Mouse (Mus musculus) megakaryocyte progenitor cell, adult 5-6 weeks (primary cell): ENCODE data around the gene Ifnab. TPM values are rescaled to one million over a fixed set of nuclear protein-coding genes. Genes with fewer than 3 reads are reported as not detected.

Experiments used
- ATAC-seq: replicated peaks from 2 replicates; pipeline ENCODE4 v1.8.0; 2016; ENCODE audit warnings: mild to moderate bottlenecking, moderate TSS enrichment, inconsistent platforms; ENCODE audit not compliant: poor library complexity
- total RNA-seq, 2 experiments: library from RNA; stranded (forward) in 1 of 2; stranded (reverse) in 1 of 2; fragments of 157-497, 149-512 nt in 1 of 2; fragments of 200-1000 nt in 1 of 2; gene quantifications; 2 replicates each; pipeline versions ENCODE4 v1.2.3 to v1.2.4; 2015 to 2017

Gene Ifnab
- total RNA-seq, 2 experiments from 2014 or later: not detected

DNA sequence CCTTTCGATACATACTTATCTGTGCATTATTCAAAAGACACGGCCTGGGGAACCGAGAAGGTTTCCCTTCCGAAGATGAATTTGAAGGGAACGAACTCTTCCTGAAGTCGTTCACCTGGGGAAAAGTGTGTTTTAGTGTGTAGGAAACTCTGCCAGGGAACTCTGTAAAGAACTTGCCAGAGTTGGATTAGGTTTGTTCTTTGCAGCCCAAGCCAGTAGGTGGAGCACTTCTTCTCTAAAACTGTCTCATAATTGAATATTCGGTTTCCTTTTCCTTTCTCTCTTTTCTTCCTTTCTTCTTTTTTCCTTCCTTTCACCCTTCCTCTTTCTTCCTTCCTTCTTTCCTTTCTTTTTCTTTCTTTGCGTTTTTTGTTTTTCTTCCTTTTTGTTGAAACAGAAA, 10.8 kb downstream of the Ifnab start:
- ATAC-seq: peak; percentile 74

DNA sequence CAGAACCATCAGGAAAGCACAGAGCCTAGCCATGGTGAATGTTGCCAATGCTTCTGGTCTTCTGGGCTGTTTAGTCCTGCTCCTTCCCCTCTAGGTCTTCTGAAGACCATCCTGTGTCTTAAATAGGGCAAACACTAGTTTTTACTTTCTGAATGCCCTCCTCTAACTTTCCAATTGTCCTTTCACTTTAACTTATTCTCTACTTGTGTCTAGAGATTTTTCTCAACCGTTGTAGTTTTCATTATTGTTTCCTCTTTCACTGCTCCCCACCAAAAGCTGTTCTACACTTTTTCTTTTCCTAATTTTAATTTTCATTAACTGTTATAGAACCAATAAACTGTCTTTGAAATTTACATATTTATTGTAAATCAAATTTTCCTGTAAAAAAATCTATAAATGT, 14.3 kb downstream of the Ifnab start, which contains the start of gene Ifna16:
Gene Ifna16 (minus strand): TSS at position 101 of the 400 bp plus-strand sequence.
- no peak for ATAC-seq

DNA sequence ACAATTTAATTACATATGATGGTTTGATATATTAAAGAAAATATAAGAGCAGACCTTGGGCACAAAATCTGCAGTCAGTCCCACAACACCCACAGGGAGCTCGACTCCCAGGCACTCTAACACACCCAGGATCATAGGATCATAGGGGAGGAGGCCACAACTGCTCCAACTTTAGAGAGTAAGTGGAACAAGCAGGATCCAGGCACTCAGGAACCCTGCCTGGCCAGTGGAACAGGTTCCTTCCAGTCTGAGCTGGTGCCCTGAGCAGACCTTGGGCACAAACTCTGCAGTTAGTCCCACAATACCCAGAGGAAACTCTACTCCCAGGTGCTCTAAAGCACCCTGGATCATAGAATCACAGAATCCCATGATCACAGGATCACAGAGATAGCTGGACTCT, 35.7 kb downstream of the Ifnab start:
- no peak for ATAC-seq

DNA sequence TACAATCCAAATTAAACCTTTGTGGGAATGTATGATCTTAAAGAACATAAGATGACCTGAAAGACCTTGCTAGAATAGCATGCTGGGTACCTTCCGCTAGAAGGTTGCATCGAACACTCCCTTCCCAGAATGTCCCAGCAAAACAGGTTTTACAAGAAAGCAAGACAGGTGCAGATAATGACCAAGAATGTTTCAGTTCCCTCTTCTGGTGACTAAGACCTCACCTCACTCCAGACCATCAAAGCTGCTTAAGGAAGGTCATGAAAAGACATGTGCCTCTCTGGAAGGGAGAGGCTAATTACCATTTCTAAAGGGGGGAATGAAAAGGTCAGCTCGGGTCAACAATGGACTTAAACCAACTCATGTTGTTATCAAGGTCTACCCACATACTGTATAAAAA, 37.5 kb downstream of the Ifnab start:
- ATAC-seq: no peak

DNA sequence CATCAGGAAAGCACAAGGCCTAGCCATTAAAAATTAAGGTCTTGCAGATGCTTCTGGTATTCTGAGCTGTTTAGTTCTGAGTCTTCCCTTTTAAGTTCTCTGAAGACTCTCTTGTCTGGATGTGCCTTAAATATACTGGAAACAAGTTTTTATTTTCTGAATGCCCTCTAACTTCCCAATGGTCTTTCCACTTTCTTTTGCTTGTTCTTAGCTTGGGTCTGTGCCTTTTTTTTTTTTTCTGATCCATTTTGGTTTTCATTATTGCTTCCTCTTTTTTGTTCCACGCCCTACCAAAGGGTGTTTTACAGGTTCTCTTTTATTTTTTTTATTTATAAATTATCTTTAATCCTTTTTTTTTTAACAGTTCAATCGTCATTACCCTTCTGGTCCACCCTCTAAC, 46.8 kb downstream of the Ifnab start, which contains the start of gene Ifna13:
Gene Ifna13 (minus strand): TSS at position 101 of the 400 bp plus-strand sequence.
- ATAC-seq: no peak

DNA sequence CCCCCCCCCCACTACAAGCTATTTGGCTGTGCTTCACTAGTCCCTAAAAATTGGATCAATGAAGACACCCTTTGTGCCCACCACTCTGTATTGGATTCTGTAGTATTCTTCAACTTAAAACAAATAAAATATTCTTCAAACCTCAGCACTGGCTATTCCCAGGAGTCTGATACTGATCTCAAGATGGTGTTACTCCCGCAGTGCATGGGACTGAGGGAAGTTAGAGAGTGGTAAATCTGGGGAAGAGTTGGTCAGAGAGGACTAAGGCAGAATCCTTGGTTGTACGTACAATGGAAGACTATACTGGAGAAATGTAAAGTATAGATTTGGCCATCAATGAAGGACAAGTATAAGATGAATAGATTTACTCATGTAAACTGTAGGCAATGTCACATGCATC, 48.6 kb downstream of the Ifnab start:
- no peak for ATAC-seq

DNA sequence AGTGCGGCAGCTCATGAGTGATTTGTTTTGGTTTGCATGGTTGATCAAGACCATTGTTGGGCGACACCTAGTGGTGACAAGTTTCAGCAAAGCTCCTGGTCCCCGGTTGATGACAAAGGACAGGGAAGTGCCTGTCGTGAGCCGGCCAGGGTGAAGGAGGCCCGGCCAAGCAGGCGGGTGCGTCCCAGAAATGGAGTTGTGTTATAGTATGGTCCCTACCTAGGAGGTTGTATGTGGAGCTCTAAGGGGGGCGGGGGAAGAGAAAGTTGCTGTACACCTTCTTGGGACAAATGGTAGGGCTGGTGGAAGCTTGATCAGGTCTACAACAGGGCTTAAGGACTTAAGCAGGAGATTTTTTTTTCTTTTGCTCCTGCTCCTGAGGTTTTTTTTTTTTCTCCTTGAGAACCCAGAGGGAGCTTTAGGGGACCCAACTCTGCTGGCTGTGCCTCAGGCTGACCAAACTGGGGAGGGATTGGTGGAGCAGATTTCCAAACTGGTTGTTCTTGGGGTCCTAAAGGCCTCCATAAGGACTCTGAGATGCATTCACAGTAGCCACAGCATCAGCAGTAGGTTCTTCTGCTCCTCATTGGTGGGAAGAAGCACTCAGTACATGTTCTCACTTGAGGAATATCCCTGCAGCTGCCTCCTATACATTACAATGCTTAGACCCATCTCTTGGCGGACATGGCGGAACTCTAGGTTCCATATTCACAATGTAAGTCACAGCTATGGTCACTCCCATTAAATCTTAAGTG, 49.9 kb downstream of the Ifnab start:
- peak; percentile 88 for ATAC-seq

DNA sequence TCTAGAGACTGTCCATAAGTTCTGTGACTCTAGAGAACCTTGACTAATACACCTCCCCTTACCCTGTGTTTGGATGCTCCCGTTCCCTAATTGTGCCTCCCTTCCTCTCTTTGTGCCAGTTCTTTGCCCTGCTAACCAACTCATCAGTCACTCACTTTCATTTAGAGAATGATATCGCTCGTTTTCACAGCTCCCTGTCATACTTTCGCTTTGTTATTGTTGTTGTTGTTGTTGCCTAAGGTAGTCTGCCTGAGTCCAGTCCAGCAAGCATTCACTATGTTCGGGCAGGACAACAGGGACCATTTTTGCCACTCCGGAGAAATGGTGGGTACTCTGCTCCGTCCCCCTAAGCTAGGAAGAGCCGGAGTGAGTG, 50.5 kb downstream of the Ifnab start:
- no peak for ATAC-seq

Other genes with a start within 250 kb of the Ifnab start
Only the 30 nearest of the 32 such genes appear.
- gene Ifna15, start 133.1 kb downstream of the Ifnab start, total RNA-seq (2015): not detected in 2 replicates
- not detected in 2 replicates for gene Ifna15, start 133.1 kb downstream of the Ifnab start, total RNA-seq (2017)
- gene Ifna14, start 119.6 kb downstream of the Ifnab start, total RNA-seq (2015): not detected in 2 replicates
- not detected in 2 replicates for gene Ifna14, start 119.6 kb downstream of the Ifnab start, total RNA-seq (2017)
- not detected in 2 replicates for gene Ifna9, start 99.0 kb downstream of the Ifnab start, total RNA-seq (2015)
- not detected in 2 replicates for gene Ifna9, start 99.0 kb downstream of the Ifnab start, total RNA-seq (2017)
- gene Ifna12, start 88.0 kb downstream of the Ifnab start, total RNA-seq (2015): not detected in 2 replicates
- gene Ifna12, start 88.0 kb downstream of the Ifnab start, total RNA-seq (2017): not detected in 2 replicates
- gene C87499, start 56.9 kb downstream of the Ifnab start, total RNA-seq (2015): not detected in 2 replicates
- gene C87499, start 56.9 kb downstream of the Ifnab start, total RNA-seq (2017): not detected in 2 replicates
- gene Ifna13, start 46.9 kb downstream of the Ifnab start, total RNA-seq (2015): not detected in 2 replicates
- gene Ifna13, start 46.9 kb downstream of the Ifnab start, total RNA-seq (2017): 0.20 and 0.29 TPM in 2 replicates
- gene Ifna16, start 14.4 kb downstream of the Ifnab start, total RNA-seq (2015): not detected in 2 replicates
- gene Ifna16, start 14.4 kb downstream of the Ifnab start, total RNA-seq (2017): not detected in 2 replicates
- gene Ifna2, start 7.4 kb downstream of the Ifnab start, total RNA-seq (2015): not detected in 2 replicates
- not detected in 2 replicates for gene Ifna2, start 7.4 kb downstream of the Ifnab start, total RNA-seq (2017)
- gene Gm26566, start 30.4 kb upstream of the Ifnab start, total RNA-seq (2015): 0.56 TPM in 1 of 2 replicates, not detected in the other
- gene Gm26566, start 30.4 kb upstream of the Ifnab start, total RNA-seq (2017): 1.2 and 1.5 TPM in 2 replicates
- gene Klhl9, start 31.1 kb upstream of the Ifnab start, total RNA-seq (2015): 48.8 and 49.8 TPM in 2 replicates
- 70.2 and 85.6 TPM in 2 replicates for gene Klhl9, start 31.1 kb upstream of the Ifnab start, total RNA-seq (2017)
- gene Gm13271, start 63.5 kb upstream of the Ifnab start, total RNA-seq (2015): not detected in 2 replicates
- not detected in 2 replicates for gene Gm13271, start 63.5 kb upstream of the Ifnab start, total RNA-seq (2017)
- not detected in 2 replicates for gene Gm13283, start 68.8 kb upstream of the Ifnab start, total RNA-seq (2015)
- gene Gm13283, start 68.8 kb upstream of the Ifnab start, total RNA-seq (2017): 0.67 and 0.68 TPM in 2 replicates
- not detected in 2 replicates for gene Gm13290, start 82.5 kb upstream of the Ifnab start, total RNA-seq (2015)
- gene Gm13290, start 82.5 kb upstream of the Ifnab start, total RNA-seq (2017): not detected in 2 replicates
- gene Gm13289, start 85.6 kb upstream of the Ifnab start, total RNA-seq (2015): not detected in 2 replicates
- gene Gm13289, start 85.6 kb upstream of the Ifnab start, total RNA-seq (2017): not detected in 2 replicates
- 0.49 TPM in 1 of 2 replicates, not detected in the other for gene Gm13272, start 88.5 kb upstream of the Ifnab start, total RNA-seq (2015)
- gene Gm13272, start 88.5 kb upstream of the Ifnab start, total RNA-seq (2017): not detected in 2 replicates
- 0.25 TPM in 1 of 2 replicates, not detected in the other for gene Ifnz, start 90.8 kb upstream of the Ifnab start, total RNA-seq (2015)
- gene Ifnz, start 90.8 kb upstream of the Ifnab start, total RNA-seq (2017): not detected in 2 replicates
- gene Gm13276, start 94.3 kb upstream of the Ifnab start, total RNA-seq (2015): not detected in 2 replicates
- not detected in 2 replicates for gene Gm13276, start 94.3 kb upstream of the Ifnab start, total RNA-seq (2017)
- not detected in 2 replicates for gene Gm13277, start 97.3 kb upstream of the Ifnab start, total RNA-seq (2015)
- gene Gm13277, start 97.3 kb upstream of the Ifnab start, total RNA-seq (2017): not detected in 2 replicates
- not detected in 2 replicates for gene Gm13278, start 100.2 kb upstream of the Ifnab start, total RNA-seq (2015)
- not detected in 2 replicates for gene Gm13278, start 100.2 kb upstream of the Ifnab start, total RNA-seq (2017)
- not detected in 2 replicates for gene Gm13275, start 103.1 kb upstream of the Ifnab start, total RNA-seq (2015)
- gene Gm13275, start 103.1 kb upstream of the Ifnab start, total RNA-seq (2017): not detected in 2 replicates
- not detected in 2 replicates for gene Gm13279, start 106.0 kb upstream of the Ifnab start, total RNA-seq (2015)
- not detected in 2 replicates for gene Gm13279, start 106.0 kb upstream of the Ifnab start, total RNA-seq (2017)
- gene Gm13285, start 108.3 kb upstream of the Ifnab start, total RNA-seq (2015): not detected in 2 replicates
- gene Gm13285, start 108.3 kb upstream of the Ifnab start, total RNA-seq (2017): not detected in 2 replicates
- not detected in 2 replicates for gene Gm13287, start 111.9 kb upstream of the Ifnab start, total RNA-seq (2015)
- not detected in 2 replicates for gene Gm13287, start 111.9 kb upstream of the Ifnab start, total RNA-seq (2017)
- 0.07 TPM in 1 of 2 replicates, not detected in the other for gene Gm13288, start 114.2 kb upstream of the Ifnab start, total RNA-seq (2015)
- 0.07 and 0.12 TPM in 2 replicates for gene Gm13288, start 114.2 kb upstream of the Ifnab start, total RNA-seq (2017)
- gene Ifna7, start 124.9 kb upstream of the Ifnab start, total RNA-seq (2015): not detected in 2 replicates
- gene Ifna7, start 124.9 kb upstream of the Ifnab start, total RNA-seq (2017): not detected in 2 replicates
- not detected in 2 replicates for gene Ifna11, start 128.6 kb upstream of the Ifnab start, total RNA-seq (2015)
- gene Ifna11, start 128.6 kb upstream of the Ifnab start, total RNA-seq (2017): not detected in 2 replicates
- gene Ifna6, start 136.1 kb upstream of the Ifnab start, total RNA-seq (2015): not detected in 2 replicates
- not detected in 2 replicates for gene Ifna6, start 136.1 kb upstream of the Ifnab start, total RNA-seq (2017)
- not detected in 2 replicates for gene Ifna5, start 144.2 kb upstream of the Ifnab start, total RNA-seq (2015)
- gene Ifna5, start 144.2 kb upstream of the Ifnab start, total RNA-seq (2017): not detected in 2 replicates
- not detected in 2 replicates for gene Ifna4, start 150.5 kb upstream of the Ifnab start, total RNA-seq (2015)
- gene Ifna4, start 150.5 kb upstream of the Ifnab start, total RNA-seq (2017): not detected in 2 replicates
- not detected in 2 replicates for gene Ifna1, start 158.7 kb upstream of the Ifnab start, total RNA-seq (2015)
- gene Ifna1, start 158.7 kb upstream of the Ifnab start, total RNA-seq (2017): not detected in 2 replicates